Mouse (Mus musculus) v-Abl transformed pro-B cells (cell line): ENCODE measurements at regions not wholly inside any gene's neighbourhood (a gene's known extent, or its start where the extent isn't known, plus 50 kb on each side); places are given as distances from the start of the nearest gene placed in this dataset.

ENCODE experiments used
- in situ Hi-C, 2 experiments: fragments of 400-800 bp; cut with MboI; formaldehyde crosslinking; loops; one replicate each; pipeline ENCODE4 v1.15.1; 2025; ENCODE audit not compliant: unreplicated experiment in 2 of 2

DNA sequence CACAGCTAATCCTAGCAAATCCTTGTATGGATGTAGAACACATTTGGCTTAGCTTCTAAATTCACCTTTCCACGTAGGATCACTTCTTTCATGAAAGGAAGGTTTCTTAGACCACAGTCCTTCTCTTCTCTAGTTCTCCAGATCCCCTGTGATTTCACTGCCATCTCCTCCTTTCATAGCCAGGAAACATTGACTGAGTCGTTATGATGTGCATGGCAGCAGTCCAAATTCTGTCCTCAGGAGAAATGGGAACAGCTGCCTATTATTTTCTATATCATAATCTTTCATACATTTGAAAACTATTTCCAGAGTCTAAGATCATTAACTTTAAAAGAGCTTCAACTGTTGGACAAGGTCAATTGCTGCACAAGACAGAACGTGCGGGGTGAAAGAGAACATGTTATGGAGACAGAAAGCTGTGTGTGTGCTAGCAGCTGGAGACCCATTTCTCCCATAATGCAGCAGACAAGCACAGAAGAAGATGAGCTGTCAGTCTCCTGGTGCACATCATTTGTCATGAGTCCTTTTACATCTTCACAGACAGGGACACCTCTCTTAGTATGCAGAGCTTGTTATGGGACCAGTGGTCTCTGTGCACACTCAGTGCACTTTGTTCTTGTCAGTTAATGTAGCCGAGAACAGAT lies 631.6 kb upstream of the Sema6d start:
- in situ Hi-C loops, result no loop called here

GRCm38 (mm10) chr2:123473840-123474239 lies 615.9 kb upstream of the Sema6d start:
- in situ Hi-C loops, result no loop called here

DNA sequence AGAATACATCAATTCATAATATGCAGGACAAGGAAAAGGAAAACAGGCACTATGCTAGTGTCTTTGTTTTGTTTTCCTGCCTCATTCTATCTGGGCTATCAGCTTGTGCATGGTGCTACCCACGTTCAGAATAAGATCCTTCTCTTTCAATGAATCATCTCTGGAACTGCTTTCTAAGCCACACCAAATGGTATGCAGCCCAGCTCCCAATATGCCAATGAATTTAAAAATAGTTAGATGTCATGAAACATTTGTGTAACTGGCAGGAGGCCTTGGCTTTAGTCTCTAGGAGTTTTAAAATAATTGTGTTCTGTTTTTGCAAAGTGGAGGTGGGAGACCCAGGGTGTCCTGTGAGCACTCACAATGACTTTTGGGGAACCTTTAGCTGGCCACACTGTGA lies 603.1 kb upstream of the Sema6d start:
- in situ Hi-C loops, result no loop called here

DNA sequence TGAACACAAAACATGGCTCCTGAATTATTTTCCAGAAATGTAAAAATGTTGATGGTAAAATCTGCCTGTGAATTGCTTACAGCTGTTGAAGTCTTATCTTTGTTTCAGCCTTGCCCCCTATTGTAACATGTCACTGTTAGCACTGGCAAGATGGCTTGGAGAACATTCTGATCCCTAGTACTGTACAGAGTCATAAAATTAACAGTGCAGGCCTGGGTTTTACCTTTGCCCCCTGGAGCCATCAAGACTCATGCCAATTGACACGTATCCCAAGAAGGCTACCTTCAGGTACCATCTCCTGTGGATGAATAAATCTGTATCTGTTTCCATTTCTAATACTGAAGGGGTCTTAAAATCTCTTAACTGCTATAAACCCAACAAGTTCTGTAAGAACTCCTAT lies 583.6 kb upstream of the Sema6d start:
- in situ Hi-C loops, result no loop called here

DNA sequence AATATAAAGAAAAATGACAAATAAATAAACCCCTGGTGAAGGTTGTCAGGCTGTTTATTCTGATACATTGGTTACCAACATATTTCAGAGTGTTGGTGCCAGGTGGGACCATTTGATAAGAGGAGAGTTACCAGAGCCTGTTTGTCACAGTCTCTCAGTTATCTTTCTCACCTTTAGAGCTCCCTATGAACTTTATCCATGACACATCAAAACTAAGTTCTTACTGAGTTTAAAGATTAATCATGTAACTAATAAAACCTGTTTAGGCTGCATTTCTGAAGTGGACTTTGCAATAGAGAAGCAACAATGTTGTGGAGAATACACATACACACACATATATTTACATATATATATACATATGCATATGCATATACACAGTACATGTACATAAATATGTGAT lies 582.7 kb upstream of the Sema6d start:
- in situ Hi-C loops, result no loop called here

DNA sequence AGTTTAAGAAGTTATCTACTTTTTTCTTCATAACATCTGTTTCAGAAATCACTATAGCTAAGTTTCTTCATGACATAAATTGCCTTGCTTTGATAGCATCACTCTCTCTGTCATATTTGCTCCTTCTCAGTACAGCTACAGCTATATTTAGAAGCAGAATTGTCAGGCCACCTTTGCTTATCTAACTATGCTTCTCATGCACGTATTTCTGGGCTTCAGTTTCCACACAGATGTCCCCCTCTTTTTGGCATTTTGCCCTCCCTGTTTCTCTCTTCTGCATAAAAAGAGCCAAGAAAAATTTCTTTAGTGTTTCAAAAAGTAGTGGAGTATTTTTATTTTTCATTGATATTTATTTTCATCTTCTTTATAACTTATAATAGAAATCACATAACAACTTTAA lies 560.9 kb upstream of the Sema6d start:
- in situ Hi-C loops, result no loop called here

DNA sequence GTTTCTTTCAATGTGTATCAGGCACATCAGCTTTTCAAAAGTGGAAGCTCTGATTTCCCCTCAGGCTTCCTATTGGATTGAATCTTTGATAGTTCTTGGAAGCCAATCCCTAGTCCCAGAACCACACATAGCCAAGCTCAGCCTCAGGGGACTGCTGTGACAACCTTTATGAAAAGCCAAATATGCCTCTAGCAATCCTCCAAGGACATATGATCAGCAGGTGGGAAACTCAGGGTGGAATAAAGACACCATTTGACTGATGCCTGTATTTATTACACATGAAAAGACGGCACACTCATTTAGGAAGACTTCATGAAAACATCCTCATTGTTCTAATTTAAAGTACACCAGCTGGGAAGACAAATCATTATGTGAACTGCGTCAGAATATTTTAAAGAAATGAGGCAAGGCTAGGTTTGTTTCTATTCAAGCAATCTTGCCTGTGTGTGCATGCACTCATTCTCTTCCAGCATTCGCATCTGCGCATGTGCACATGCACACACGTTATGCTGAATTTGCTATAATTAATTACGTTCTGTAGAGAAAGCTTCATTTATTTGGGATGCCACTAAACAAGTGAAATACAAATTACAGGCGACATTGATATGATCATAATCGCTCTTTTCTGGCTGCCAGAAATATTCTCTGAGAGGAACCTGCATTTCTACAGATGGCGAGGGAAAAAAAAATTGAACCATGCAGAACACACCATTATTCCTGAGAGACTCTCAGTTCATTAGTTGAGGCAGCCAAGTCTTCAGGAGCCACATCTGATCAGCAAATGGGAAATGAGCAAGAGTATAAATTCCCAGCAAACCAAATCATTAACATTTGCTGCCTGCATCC lies 556.6 kb upstream of the Sema6d start:
- in situ Hi-C loops, result no loop called here

GRCm38 (mm10) chr2:123551249-123551850 lies 538.4 kb upstream of the Sema6d start:
- in situ Hi-C loops, result no loop called here

DNA sequence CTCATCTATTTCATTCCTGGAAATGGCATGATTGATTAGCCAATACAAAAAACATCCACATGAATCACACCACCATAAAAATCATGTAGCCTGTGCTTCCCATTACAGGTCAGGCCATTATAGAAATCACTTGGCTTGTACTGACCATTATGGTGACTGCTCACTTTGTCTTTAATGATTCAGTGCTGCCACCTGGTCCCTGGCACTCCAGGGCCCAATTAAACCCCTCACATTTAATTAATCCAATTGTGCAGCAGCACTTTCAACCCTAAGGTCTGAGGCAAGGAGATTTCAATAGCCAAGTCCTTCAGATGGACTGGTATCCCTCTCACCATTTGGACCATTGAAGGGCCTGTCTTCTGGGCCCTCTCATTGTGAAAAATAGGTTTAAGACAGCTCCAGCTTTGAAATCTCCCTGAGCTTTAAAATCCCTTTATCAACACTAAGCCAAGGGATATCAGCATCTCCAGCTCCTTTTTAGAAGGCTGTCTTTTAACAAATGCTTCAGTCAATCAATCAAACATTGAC lies 531.6 kb upstream of the Sema6d start:
- in situ Hi-C loops, result no loop called here
